Mouse (Mus musculus) stomach, postnatal 0 days (tissue): ENCODE measurements at regions not wholly inside any gene's neighbourhood (a gene's known extent, or its start where the extent isn't known, plus 50 kb on each side); places are given as distances from the start of the nearest gene placed in this dataset.

Source experiments
- CTCF ChIP-seq: IDR thresholded peaks from 2 replicates; pipeline ENCODE4 v1.5.1; 2016; ENCODE audit warnings: antibody characterized with exemption, low read depth, mild to moderate bottlenecking, moderate library complexity
- EP300 ChIP-seq: optimal IDR thresholded peaks from 2 replicates; pipeline ENCODE3; 2016; ENCODE audit warnings: antibody characterized with exemption

DNA sequence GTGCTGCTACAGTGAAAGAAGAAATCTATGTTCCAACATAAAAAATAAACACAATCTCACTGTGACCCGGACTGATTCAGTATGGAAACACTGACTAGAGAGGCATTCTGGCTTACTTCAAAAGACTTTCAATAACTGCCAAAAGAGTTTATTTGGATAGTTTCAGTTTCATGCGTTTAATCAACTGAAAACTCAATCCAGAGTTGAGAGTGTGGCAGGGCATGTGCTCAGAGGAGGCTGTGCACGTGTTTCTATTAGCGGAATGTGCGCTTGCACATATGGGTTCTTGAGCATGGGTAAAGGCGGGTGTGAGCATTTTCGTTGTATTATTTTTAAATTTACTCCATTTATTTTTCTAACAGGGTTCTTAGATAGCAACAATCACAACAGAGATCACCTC is 245.2 kb upstream of the Meox2 start:
- TF ChIP-seq CTCF, result no peak
- no peak for TF ChIP-seq EP300
